Mouse (Mus musculus): ENCODE results near the gene Cd101. TPM values are rescaled to one million over a fixed set of nuclear protein-coding genes. Genes with fewer than 3 reads are reported as not detected.

Gene Cd101
- polyA plus RNA-seq (2015; fragmentation: Illumina TruSeq; extraction: RNeasy Lipid Tissue Mini Kit (QIAGEN cat#74804); ENCODE audit: insufficient read depth, low read depth, low replicate concordance), result not detected

GRCm38 (mm10) chr3:101029339-101029738 lies at the start of gene Cd101:
Gene Cd101, minus strand, starts transcription at chr3:101029556.

GRCm38 (mm10) chr3:100969176-100969917 lies 60.0 kb downstream of the Cd101 start, which contains the start of gene Ttf2:
Gene Ttf2, minus strand, starts transcription at chr3:100969663.

Other genes with a start within 250 kb of the Cd101 start
- gene Vtcn1, start 204.1 kb downstream of the Cd101 start, polyA plus RNA-seq (2015; fragmentation: Illumina TruSeq; extraction: RNeasy Lipid Tissue Mini Kit (QIAGEN cat#74804); ENCODE audit: insufficient read depth, low read depth, low replicate concordance), result 1.0 TPM
- gene Trim45, start 107.4 kb downstream of the Cd101 start, polyA plus RNA-seq (2015; fragmentation: Illumina TruSeq; extraction: RNeasy Lipid Tissue Mini Kit (QIAGEN cat#74804); ENCODE audit: insufficient read depth, low read depth, low replicate concordance), result 0.61 TPM
- gene Ttf2, start 59.9 kb downstream of the Cd101 start, polyA plus RNA-seq (2015; fragmentation: Illumina TruSeq; extraction: RNeasy Lipid Tissue Mini Kit (QIAGEN cat#74804); ENCODE audit: insufficient read depth, low read depth, low replicate concordance), result 0.57 TPM
- 9.0 TPM for gene Ptgfrn, start 80.7 kb upstream of the Cd101 start, polyA plus RNA-seq (2015; fragmentation: Illumina TruSeq; extraction: RNeasy Lipid Tissue Mini Kit (QIAGEN cat#74804); ENCODE audit: insufficient read depth, low read depth, low replicate concordance)

All from pancreas, adult 10 weeks (tissue).